Mouse (Mus musculus) kidney, embryonic 14.5 days (tissue): ENCODE results near the gene Sept8. TPM values are rescaled to one million over a fixed set of nuclear protein-coding genes. Genes with fewer than 3 reads are reported as not detected.

Experiments used
- ATAC-seq: fragments of 200-750 bp; cut with Nextera tagmentation; 2 replicates; pipeline ENCODE4 v1.8.0; 2017; ENCODE audit warnings: moderate number of reproducible peaks, mild to moderate bottlenecking, moderate TSS enrichment, moderate library complexity; ENCODE audit not compliant: low FRiP score, low TSS enrichment
- H3K27ac ChIP-seq: fragments of 300-500 bp; sonication (generic); 2 replicates; pipeline ENCODE4 v1.5.1; 2014; ENCODE audit warnings: low read depth, mild to moderate bottlenecking, low read length, moderate library complexity, mixed read lengths
- H3K27me3 ChIP-seq: fragments of 300-500 bp; sonication (generic); 2 replicates; pipeline ENCODE4 v1.6.1; 2014; ENCODE audit warnings: mild to moderate bottlenecking, low read length; ENCODE audit not compliant: control insufficient read depth, insufficient read depth
- H3K36me3 ChIP-seq: fragments of 300-500 bp; sonication (generic); 2 replicates; pipeline ENCODE4 v1.6.1; 2014; ENCODE audit warnings: low read length, mixed read lengths; ENCODE audit not compliant: control insufficient read depth, insufficient read depth
- H3K4me1 ChIP-seq: fragments of 300-500 bp; sonication (generic); 2 replicates; pipeline ENCODE4 v1.6.1; 2014; ENCODE audit warnings: low read length, mixed read lengths; ENCODE audit not compliant: control insufficient read depth, insufficient read depth
- H3K4me2 ChIP-seq: fragments of 300-500 bp; sonication (generic); replicated peaks from 2 replicates; pipeline ENCODE4 v1.6.1; 2014; ENCODE audit warnings: low read depth, mild to moderate bottlenecking, low read length
- H3K4me3 ChIP-seq: fragments of 300-500 bp; sonication (generic); 2 replicates; pipeline ENCODE4 v1.5.1; 2014; ENCODE audit warnings: mild to moderate bottlenecking, low read length
- H3K9ac ChIP-seq: fragments of 300-500 bp; sonication (generic); 2 replicates; pipeline ENCODE4 v1.6.1; 2014; ENCODE audit warnings: low read depth, mild to moderate bottlenecking, low read length, moderate library complexity
- H3K9me3 ChIP-seq: fragments of 300-500 bp; sonication (generic); 2 replicates; pipeline ENCODE4 v1.6.1; 2016; ENCODE audit warnings: low read length; ENCODE audit not compliant: control insufficient read depth
- WGBS: fragments of 180-500 bp; shearing (Covaris S2); extraction: QIAGEN DNeasy Blood & Tissue Kit; methylation state at CpG from one replicate; pipeline ENCODE4 v1.1.7; 2014; 5-methylcytosine and 5-hydroxymethylcytosine counted together
- polyA plus RNA-seq: library from polyadenylated mRNA; unstranded; fragments of >200 nt; fragmentation: Nextera tagmentation; extraction: Ambion mirVana; gene quantifications from 2 replicates; pipeline ENCODE4 v1.2.1, GENCODE M21; 2014

Sept8 gene
- polyA plus RNA-seq, 1 experiment from 2014 or later, result 21.3 TPM

DNA sequence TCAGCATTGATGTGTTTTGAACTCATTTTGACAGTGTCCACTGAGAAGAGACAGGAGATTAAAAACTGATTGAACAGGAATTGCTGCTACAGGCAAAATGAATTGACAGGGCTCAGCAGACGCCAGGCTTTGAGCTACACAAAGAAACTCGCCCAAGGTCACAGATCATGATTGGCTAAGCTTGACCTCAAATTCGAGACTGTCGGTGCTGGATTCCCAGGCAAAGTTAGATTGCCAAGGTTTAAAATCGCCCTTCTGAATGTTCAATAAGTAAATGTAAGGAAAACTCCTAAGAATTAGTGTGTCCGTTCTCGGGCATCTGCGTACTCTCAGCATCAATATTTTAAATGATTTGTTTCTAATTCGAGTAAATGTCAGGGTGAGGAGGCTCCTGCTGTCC is 29.6 kb upstream of the Sept8 start:
- Histone ChIP-seq H3K9me3 (no peaks in the 10 kb centered on the region; the same call in 1 of the 2 replicates), H3K4me2 (no peak overlapping the region), H3K27me3 (peaks cover 11% of the 10 kb centered on the region; the same call in 1 of the 2 replicates), H3K4me3 (no peak overlapping the region), H3K36me3 (no peaks in the 10 kb centered on the region), H3K4me1 (peaks cover 12% of the 10 kb centered on the region; the same call in 1 of the 2 replicates), H3K9ac (no peak overlapping the region), H3K27ac (no peak overlapping the region)
- ATAC-seq, result no peak
- WGBS, result 85% methylated on average over 9 of the region's 9 CpGs

- no peak overlapping the region for H3K4me2 ChIP-seq
- H3K27me3 ChIP-seq, result peaks cover 6% of the 10 kb centered on the region; the same call in 1 of the 2 replicates
- no peaks in the 10 kb centered on the region for H3K36me3 ChIP-seq
- no peak overlapping the region for H3K27ac ChIP-seq
- H3K9ac ChIP-seq, result no peak overlapping the region
- H3K4me1 ChIP-seq, result peaks cover 11% of the 10 kb centered on the region; the same call in 1 of the 2 replicates
- WGBS, result 28% methylated on average over 8 of the region's 8 CpGs
- H3K4me3 ChIP-seq, result no peak overlapping the region
- no peak for ATAC-seq
- no peaks in the 10 kb centered on the region; the same call in 1 of the 2 replicates for H3K9me3 ChIP-seq
Observed at GRCm38 (mm10) chr11:53491954-53492401, 27.1 kb upstream of the Sept8 start.

GRCm38 (mm10) chr11:53493243-53493955 is 25.7 kb upstream of the Sept8 start:
- ATAC-seq, result 0 out of 2 replicates have a peak, but pooled peaks have one; percentile 9
- H3K9ac ChIP-seq, result no peak overlapping the region
- H3K4me1 ChIP-seq, result peaks cover 8% of the 10 kb centered on the region; the same call in 1 of the 2 replicates
- H3K36me3 ChIP-seq, result no peaks in the 10 kb centered on the region
- no peak overlapping the region for H3K4me3 ChIP-seq
- 20% methylated on average over 3 of the region's 3 CpGs for WGBS
- H3K27ac ChIP-seq, result no peak overlapping the region
- no peaks in the 10 kb centered on the region for H3K27me3 ChIP-seq
- no peak overlapping the region for H3K4me2 ChIP-seq
- H3K9me3 ChIP-seq, result no peaks in the 10 kb centered on the region; the same call in 1 of the 2 replicates

DNA sequence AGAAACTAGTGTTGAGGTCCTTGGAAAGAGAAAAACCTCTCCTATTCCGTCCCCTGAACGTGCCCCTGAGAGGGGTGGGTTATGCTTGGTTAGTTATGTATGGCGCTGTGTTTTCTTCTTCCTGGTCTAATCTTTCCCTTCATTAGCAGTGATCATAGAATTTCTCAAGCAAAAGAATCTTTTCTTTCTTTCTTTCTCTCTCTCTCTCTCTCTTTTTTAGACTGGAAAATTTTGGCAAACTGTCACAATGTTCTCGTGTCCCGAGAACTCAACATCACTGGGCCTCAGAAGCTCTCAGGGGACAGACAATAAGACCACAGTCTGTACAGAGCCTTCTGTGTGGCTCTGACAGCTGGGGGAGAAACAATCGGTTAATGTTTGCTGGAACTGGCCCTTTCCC is 23.6 kb upstream of the Sept8 start:
- no peaks in the 10 kb centered on the region for H3K27me3 ChIP-seq
- 0 out of 2 replicates have a peak overlapping the region, but pooled peaks have one; percentile 51 for H3K27ac ChIP-seq

GRCm38 (mm10) chr11:53496946-53497345 is 22.1 kb upstream of the Sept8 start:
- no peaks in the 10 kb centered on the region for H3K9me3 ChIP-seq
- 77% methylated on average over 6 of the region's 6 CpGs for WGBS
- H3K4me2 ChIP-seq, result no peak overlapping the region
- H3K36me3 ChIP-seq, result no peaks in the 10 kb centered on the region
- peaks cover 6% of the 10 kb centered on the region; the same call in 1 of the 2 replicates for H3K4me1 ChIP-seq
- no peak overlapping the region for H3K27ac ChIP-seq
- H3K4me3 ChIP-seq, result no peak overlapping the region
- no peak overlapping the region for H3K9ac ChIP-seq
- ATAC-seq, result no peak
- no peaks in the 10 kb centered on the region for H3K27me3 ChIP-seq

More for the DNA sequence above, 23.6 kb upstream of the Sept8 start:
- H3K4me1 ChIP-seq, result peaks cover 8% of the 10 kb centered on the region; the same call in 1 of the 2 replicates
- H3K36me3 ChIP-seq, result no peaks in the 10 kb centered on the region
- no peak for ATAC-seq
- WGBS, result 32% methylated on average over 6 of the region's 6 CpGs
- no peak overlapping the region for H3K9ac ChIP-seq
- no peaks in the 10 kb centered on the region for H3K9me3 ChIP-seq
- H3K4me3 ChIP-seq, result no peak overlapping the region
- no peak overlapping the region for H3K4me2 ChIP-seq

DNA sequence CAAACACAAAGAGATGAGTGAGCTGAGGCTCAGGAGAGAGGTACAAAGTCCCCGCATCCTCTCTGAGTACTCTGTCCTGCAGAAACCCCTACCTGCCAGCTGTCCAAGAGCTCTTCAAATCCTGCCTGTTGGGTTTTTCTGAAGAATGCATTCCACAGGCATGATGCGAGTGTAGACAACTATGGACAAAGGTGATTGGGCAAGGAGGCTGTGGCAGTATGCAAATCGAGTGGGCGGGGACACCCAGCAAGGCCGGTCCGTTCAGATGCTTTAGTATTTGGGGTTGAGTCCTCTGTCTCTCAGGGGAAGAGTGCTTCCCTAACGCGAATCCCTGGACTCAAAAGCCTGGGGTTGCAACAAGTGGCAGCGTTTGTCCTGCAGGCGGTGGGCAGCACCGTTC is 18.5 kb upstream of the Sept8 start:
- Histone ChIP-seq H3K9ac (no peak overlapping the region), H3K4me3 (no peak overlapping the region), H3K4me2 (peak overlapping the region; percentile 23; the same call in 1 of the 2 replicates), H3K27ac (no peak overlapping the region), H3K36me3 (no peaks in the 10 kb centered on the region), H3K4me1 (no peaks in the 10 kb centered on the region), H3K9me3 (no peaks in the 10 kb centered on the region), H3K27me3 (no peaks in the 10 kb centered on the region)
- ATAC-seq, result no peak
- 10% methylated on average over 11 of the region's 11 CpGs for WGBS

- H3K36me3 ChIP-seq, result no peaks in the 10 kb centered on the region
- no peaks in the 10 kb centered on the region for H3K27me3 ChIP-seq
- no peak overlapping the region for H3K9ac ChIP-seq
- 75% methylated on average over 8 of the region's 8 CpGs for WGBS
- H3K9me3 ChIP-seq, result no peaks in the 10 kb centered on the region
- ATAC-seq, result no peak
- H3K4me3 ChIP-seq, result no peak overlapping the region
- no peak overlapping the region for H3K4me2 ChIP-seq
- H3K27ac ChIP-seq, result no peak overlapping the region
- no peaks in the 10 kb centered on the region for H3K4me1 ChIP-seq
Observed at GRCm38 (mm10) chr11:53502039-53502765, 16.9 kb upstream of the Sept8 start.

- no peak for ATAC-seq
- Histone ChIP-seq H3K4me1 (no peaks in the 10 kb centered on the region), H3K4me2 (no peak overlapping the region), H3K4me3 (no peak overlapping the region), H3K27me3 (no peaks in the 10 kb centered on the region), H3K9ac (no peak overlapping the region), H3K36me3 (no peaks in the 10 kb centered on the region), H3K27ac (no peak overlapping the region), H3K9me3 (no peaks in the 10 kb centered on the region)
- 89% methylated on average over 5 of the region's 5 CpGs for WGBS
Observed at GRCm38 (mm10) chr11:53503738-53504137, 15.3 kb upstream of the Sept8 start.

- H3K4me1 ChIP-seq, result no peaks in the 10 kb centered on the region
- WGBS, result 87% methylated on average over 8 of the region's 8 CpGs
- H3K4me2 ChIP-seq, result no peak overlapping the region
- H3K27me3 ChIP-seq, result no peaks in the 10 kb centered on the region
- no peak overlapping the region for H3K27ac ChIP-seq
- no peaks in the 10 kb centered on the region for H3K36me3 ChIP-seq
- H3K4me3 ChIP-seq, result no peak overlapping the region
- H3K9ac ChIP-seq, result no peak overlapping the region
- H3K9me3 ChIP-seq, result no peaks in the 10 kb centered on the region
- ATAC-seq, result no peak
Observed at GRCm38 (mm10) chr11:53504376-53504775, 14.7 kb upstream of the Sept8 start.
